Mouse (Mus musculus) cerebellum, adult 2 months (tissue): Measurements from ENCODE around the gene Megf11. TPM values are rescaled to one million over a fixed set of nuclear protein-coding genes. Genes with fewer than 3 reads are reported as not detected.

Experiments used
- DNase-seq, 2 experiments: peaks; one replicate each; pipeline ENCODE4 v3.0.0; 2021
- H3K27ac ChIP-seq: fragments of 200-500 bp; 2 replicates; pipeline ENCODE4 v1.5.1; 2012; ENCODE audit warnings: low read length, control low read depth, inconsistent platforms; ENCODE audit not compliant: insufficient read depth
- H3K27me3 ChIP-seq: fragments of 200-500 bp; 2 replicates; pipeline ENCODE4 v1.6.1; 2012; ENCODE audit warnings: inconsistent platforms, mild to moderate bottlenecking, low read length, moderate library complexity; ENCODE audit not compliant: control insufficient read depth, insufficient read depth
- H3K4me1 ChIP-seq: fragments of 200-500 bp; 2 replicates; pipeline ENCODE4 v1.6.1; 2011; ENCODE audit warnings: low read length; ENCODE audit not compliant: control insufficient read depth, insufficient read depth
- H3K4me3 ChIP-seq: fragments of 200-500 bp; replicated peaks from 2 replicates; pipeline ENCODE3; 2011; ENCODE audit warnings: mild to moderate bottlenecking, low read depth, low read length, control low read depth; ENCODE audit not compliant: insufficient read depth
- CTCF ChIP-seq: fragments of 200-500 bp; IDR thresholded peaks from 2 replicates; pipeline ENCODE4 v1.5.1; 2011; ENCODE audit warnings: low read depth, mild to moderate bottlenecking, control low read depth, low read length, moderate library complexity, borderline replicate concordance; ENCODE audit not compliant: insufficient read depth
- POLR2A ChIP-seq: fragments of 200-500 bp; IDR thresholded peaks from 2 replicates; pipeline ENCODE4 v1.6.1; 2011; ENCODE audit warnings: low read length, control low read depth, borderline replicate concordance; ENCODE audit not compliant: insufficient read depth
- WGBS: fragments of 180-500 bp; shearing (Covaris S2); methylation state at CpG from one replicate; pipeline ENCODE4 v1.1.7; 2018; 5-methylcytosine and 5-hydroxymethylcytosine counted together
- polyA plus RNA-seq: library from polyadenylated mRNA; depleted of rRNA; stranded (reverse); fragments of >200 nt; gene quantifications from 2 replicates; pipeline ENCODE4 v1.2.3, GENCODE M21; 2012

The Megf11 gene
- polyA plus RNA-seq, 1 experiment: 66.9 TPM

- peak overlapping the region; percentile 8; the same call in 1 of the 2 replicates for H3K27ac ChIP-seq
- 35% methylated on average over 2 of the region's 2 CpGs for WGBS
- peak; percentile 81 to 90 for DNase-seq
These were observed 251.5 kb downstream of the Megf11 start for GRCm38 (mm10) chr9:64636961-64637360.

GRCm38 (mm10) chr9:64638250-64638649 lies 252.8 kb downstream of the Megf11 start:
- Histone ChIP-seq H3K27me3 (no peaks in the 10 kb centered on the region), H3K4me1 (peaks cover 50% of the 10 kb centered on the region), H3K4me3 (no peak overlapping the region), H3K27ac (no peak overlapping the region)
- 39% methylated on average over 22 of the region's 22 CpGs for WGBS
- TF ChIP-seq POLR2A: no peak
- no peak for TF ChIP-seq CTCF
- no peak for DNase-seq

More at GRCm38 (mm10) chr9:64636961-64637360, 251.5 kb downstream of the Megf11 start:
- peaks cover 60% of the 10 kb centered on the region for H3K4me1 ChIP-seq
- H3K4me3 ChIP-seq: no peak overlapping the region
- no peak for TF ChIP-seq CTCF
- no peak for TF ChIP-seq POLR2A
- H3K27me3 ChIP-seq: no peaks in the 10 kb centered on the region

GRCm38 (mm10) chr9:64639664-64640063 lies 254.2 kb downstream of the Megf11 start:
- Histone ChIP-seq H3K4me3 (no peak overlapping the region), H3K27me3 (no peaks in the 10 kb centered on the region), H3K4me1 (peaks cover 45% of the 10 kb centered on the region), H3K27ac (no peak overlapping the region)
- DNase-seq: peak; percentile 61 to 69
- 27% methylated on average over 5 of the region's 5 CpGs for WGBS
- peak; percentile 78 for TF ChIP-seq CTCF
- TF ChIP-seq POLR2A: no peak

GRCm38 (mm10) chr9:64644129-64644528 lies 258.7 kb downstream of the Megf11 start:
- peaks cover 6% of the 10 kb centered on the region; the same call in 1 of the 2 replicates for H3K4me1 ChIP-seq
- 75% methylated on average over 7 of the region's 7 CpGs for WGBS
- no peaks in the 10 kb centered on the region for H3K27me3 ChIP-seq
- no peak for TF ChIP-seq POLR2A
- TF ChIP-seq CTCF: no peak
- no peak overlapping the region for H3K27ac ChIP-seq
- no peak overlapping the region for H3K4me3 ChIP-seq
- DNase-seq: no peak

- 79% methylated on average over 3 of the region's 3 CpGs for WGBS
- H3K27me3 ChIP-seq: no peaks in the 10 kb centered on the region
- peaks cover 8% of the 10 kb centered on the region for H3K4me1 ChIP-seq
- TF ChIP-seq POLR2A: no peak
- TF ChIP-seq CTCF: no peak
- H3K27ac ChIP-seq: no peak overlapping the region
- no peak for DNase-seq
- no peak overlapping the region for H3K4me3 ChIP-seq
These were observed 260.0 kb downstream of the Megf11 start for GRCm38 (mm10) chr9:64645462-64645861.

GRCm38 (mm10) chr9:64649393-64649792 lies 264.0 kb downstream of the Megf11 start:
- TF ChIP-seq CTCF (no peak), POLR2A (no peak)
- 64% methylated on average over 9 of the region's 9 CpGs for WGBS
- peaks cover 20% of the 10 kb centered on the region for H3K4me1 ChIP-seq
- DNase-seq: no peak
- no peaks in the 10 kb centered on the region for H3K27me3 ChIP-seq
- no peak overlapping the region for H3K4me3 ChIP-seq
- H3K27ac ChIP-seq: no peak overlapping the region

GRCm38 (mm10) chr9:64649892-64650291 lies 264.5 kb downstream of the Megf11 start:
- peak; percentile 60 to 77 for DNase-seq
- Histone ChIP-seq H3K4me1 (peaks cover 20% of the 10 kb centered on the region), H3K27me3 (no peaks in the 10 kb centered on the region), H3K27ac (peak overlapping the region; percentile 89), H3K4me3 (no peak overlapping the region)
- 0% methylated on average over 2 of the region's 2 CpGs for WGBS
- TF ChIP-seq POLR2A (no peak), CTCF (no peak)

- Histone ChIP-seq H3K27me3 (no peaks in the 10 kb centered on the region), H3K4me1 (peaks cover 20% of the 10 kb centered on the region), H3K4me3 (no peak overlapping the region), H3K27ac (no peak overlapping the region)
- DNase-seq: no peak
- WGBS: 98% methylated on average over 1 of the region's 1 CpGs
- no peak for TF ChIP-seq CTCF
- no peak for TF ChIP-seq POLR2A
These were observed 265.8 kb downstream of the Megf11 start for GRCm38 (mm10) chr9:64651181-64651580.

- H3K27me3 ChIP-seq: no peaks in the 10 kb centered on the region
- H3K4me1 ChIP-seq: peaks cover 20% of the 10 kb centered on the region
- 72% methylated on average over 4 of the region's 4 CpGs for WGBS
- H3K27ac ChIP-seq: no peak overlapping the region
- no peak overlapping the region for H3K4me3 ChIP-seq
- DNase-seq: no peak
- no peak for TF ChIP-seq CTCF
- TF ChIP-seq POLR2A: no peak
These were observed 266.3 kb downstream of the Megf11 start for GRCm38 (mm10) chr9:64651689-64652088.
